29 mouse cellular contexts compared by ENCODE assay signal in the genomic region with DNA sequence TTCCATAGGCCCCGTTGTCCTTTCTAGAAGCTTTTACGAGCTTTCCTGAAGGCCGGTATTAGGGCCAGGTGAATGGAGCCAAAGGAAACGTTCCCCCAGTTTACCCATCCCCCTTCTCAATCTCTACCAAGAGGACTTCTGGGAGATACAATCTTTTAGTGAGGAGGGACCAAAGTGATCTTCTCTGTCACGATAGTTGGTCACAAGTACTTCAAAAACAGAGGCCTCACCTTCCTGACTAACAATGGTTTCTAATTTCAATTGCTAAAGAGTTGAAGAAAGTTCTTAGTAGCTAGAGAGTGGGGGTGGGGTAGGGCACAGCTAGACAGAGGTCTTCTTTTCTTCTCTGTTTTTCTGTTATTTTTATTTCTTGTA. TPM values are rescaled to one million over a fixed set of nuclear protein-coding genes. Genes with fewer than 3 reads are reported as not detected.
A peak's percentile ranks its signal among the peaks of the same experiment; 100 is the strongest.
DNase-seq lines count a peak whose midpoint lies in the region; ATAC-seq and TF ChIP-seq lines count a peak whose summit lies in the region.
"Had no signal": no experiment of that assay in that cellular context is flagged by ENCODE, and none has a peak within 500 bp of the region (broad histone marks: within the 10 kb centered on the region; RNA-seq: fewer than 3 reads in every experiment).

No protein-coding gene starts in this region.

- peaks cover 27% of the 10 kb centered on the region for H3K4me1 ChIP-seq in heart, embryonic 12.5 days (replicated peaks)
- peaks cover 18% of the 10 kb centered on the region for H3K4me1 ChIP-seq in heart, postnatal 0 days (ENCODE audit: control insufficient read depth, insufficient read depth)
- peaks cover 5 to 6% of the 10 kb centered on the region in 2 experiments; a peak in 2 of 4 replicates for H3K4me1 ChIP-seq in ES-E14 (ENCODE audit: control insufficient read depth in 2 of 2, insufficient read depth in 2 of 2, low read length in 2 of 2, poor library complexity in 1 of 2)
- H3K4me1 ChIP-seq in forebrain, embryonic 13.5 days: peaks cover 16% of the 10 kb centered on the region

- H3K27me3 ChIP-seq in heart, embryonic 12.5 days (replicated peaks): no peaks in the 10 kb centered on the region
- H3K27me3 ChIP-seq in heart, postnatal 0 days (ENCODE audit: control insufficient read depth, insufficient read depth, low read length): no peaks in the 10 kb centered on the region
- no peaks in the 10 kb centered on the region for H3K27me3 ChIP-seq in forebrain, embryonic 13.5 days
- H3K27me3 ChIP-seq: limb, embryonic 15.5 days; megakaryocyte, embryonic 14.5 days; midbrain, embryonic 13.5 days; stomach, embryonic 15.5 days had no signal

- peak overlapping the region; percentile 58 for H3K4me2 ChIP-seq in heart, embryonic 12.5 days
- peak overlapping the region; percentile 30 for H3K4me2 ChIP-seq in heart, postnatal 0 days (ENCODE audit: low read depth, low read length)
- H3K4me2 ChIP-seq in forebrain, embryonic 13.5 days: no peak overlapping the region
- H3K4me2 ChIP-seq: hindbrain, embryonic 14.5 days; limb, embryonic 15.5 days; liver, embryonic 13.5 days; midbrain, embryonic 13.5 days; stomach, embryonic 15.5 days had no signal

- no peak for DNase-seq in heart, postnatal 10 days
- no peak for DNase-seq in heart, postnatal 0 days (ENCODE audit: low spot score)
- DNase-seq in heart, adult 18-20 months: no peak
- peak; percentile 82 for DNase-seq in ES-E14 (ENCODE audit: low read depth, low spot score)
- DNase-seq: adrenal gland, adult 2 months; adrenal gland, postnatal 36 days; B cell, adult 2 months; cerebellum, adult 18-20 months; cerebellum, postnatal 14 days; gastrocnemius, postnatal 25 days; kidney, postnatal 14 days; layer of hippocampus, adult 9-11 months; liver, embryonic 13.5 days; lung, adult 18-20 months; lung, postnatal 4 days; retina, postnatal 1 day; right cerebral cortex, postnatal 25 days had no signal

- peaks cover 3% of the 10 kb centered on the region; the same call in 1 of the 2 replicates for H3K9me3 ChIP-seq in heart, embryonic 12.5 days (replicated peaks)
- no peaks in the 10 kb centered on the region for H3K9me3 ChIP-seq in heart, postnatal 0 days (replicated peaks; ENCODE audit: control insufficient read depth, low read length)
- no peaks in the 10 kb centered on the region for H3K9me3 ChIP-seq in ES-E14 (ENCODE audit: control insufficient read depth, insufficient read depth, low read depth, low read length)
- H3K9me3 ChIP-seq in forebrain, embryonic 13.5 days (replicated peaks): no peaks in the 10 kb centered on the region
- H3K9me3 ChIP-seq: limb, embryonic 10.5 days; limb, embryonic 15.5 days; liver, embryonic 13.5 days; midbrain, embryonic 13.5 days; stomach, embryonic 15.5 days had no signal

- no peaks in the 10 kb centered on the region for H3K36me3 ChIP-seq in heart, embryonic 12.5 days
- H3K36me3 ChIP-seq in heart, postnatal 0 days (replicated peaks; ENCODE audit: control insufficient read depth, insufficient read depth, low read length): no peaks in the 10 kb centered on the region
- H3K36me3 ChIP-seq in ES-E14 (ENCODE audit: control insufficient read depth, insufficient read depth, low read length, poor library complexity, severe bottlenecking): no peaks in the 10 kb centered on the region
- no peaks in the 10 kb centered on the region for H3K36me3 ChIP-seq in forebrain, embryonic 13.5 days (ENCODE audit: poor library complexity, severe bottlenecking)
- H3K36me3 ChIP-seq: limb, embryonic 10.5 days; limb, embryonic 15.5 days; liver, embryonic 13.5 days; midbrain, embryonic 13.5 days; stomach, embryonic 15.5 days had no signal

- TF ChIP-seq CTCF in heart, postnatal 0 days (IDR thresholded peaks at IDR 0.05; ENCODE audit: low read depth): no peak

- no peak for TF ChIP-seq EP300 in heart, postnatal 0 days (IDR thresholded peaks at IDR 0.05; ENCODE audit: low read depth)

- peak overlapping the region; percentile 26; the same call in 1 of the 2 replicates for H3K4me3 ChIP-seq in heart, embryonic 12.5 days
- H3K4me3 ChIP-seq in heart, postnatal 0 days (ENCODE audit: low read depth, low read length): no peak overlapping the region
- H3K4me3 ChIP-seq in ES-E14 (ENCODE audit: insufficient read depth in 1 of 2, low read depth in 1 of 2, low read length in 2 of 2, poor library complexity in 1 of 2, severe bottlenecking in 1 of 2): peak overlapping the region; percentile 35 to 73
- no peak overlapping the region for H3K4me3 ChIP-seq in forebrain, embryonic 13.5 days
- H3K4me3 ChIP-seq: limb, embryonic 10.5 days; limb, embryonic 15.5 days; liver, embryonic 13.5 days; megakaryocyte, embryonic 14.5 days; midbrain, embryonic 13.5 days; stomach, embryonic 15.5 days had no signal

- H3K27ac ChIP-seq in heart, embryonic 12.5 days (ENCODE audit: poor library complexity, severe bottlenecking): peak overlapping the region; percentile 94
- H3K27ac ChIP-seq in heart, postnatal 0 days (ENCODE audit: low read depth): peak overlapping the region; percentile 71
- H3K27ac ChIP-seq in ES-E14 (ENCODE audit: insufficient read depth, low read depth, low read length, poor library complexity, severe bottlenecking): peak overlapping the region; percentile 99
- H3K27ac ChIP-seq in forebrain, embryonic 13.5 days: no peak overlapping the region
- H3K27ac ChIP-seq: hindbrain, embryonic 14.5 days; limb, embryonic 10.5 days; limb, embryonic 15.5 days; liver, embryonic 13.5 days; midbrain, embryonic 13.5 days; stomach, embryonic 15.5 days had no signal

- intact Hi-C loops in heart, postnatal 10 days (cut with DNase I): no loop called here

- no peak for ATAC-seq in heart, embryonic 12.5 days (ENCODE audit: insufficient number of reproducible peaks, low FRiP score)
- ATAC-seq in heart, postnatal 0 days (ENCODE audit: insufficient read depth, low read depth): no peak
- no peak for ATAC-seq in forebrain, embryonic 13.5 days
- ATAC-seq: activated CD4-positive, CD25-positive, alpha-beta regulatory T cell, adult 4 months; forebrain, embryonic 14.5 days; intestine, postnatal 0 days; lung, postnatal 0 days; midbrain, embryonic 13.5 days had no signal

- in situ Hi-C loops in ES-E14 (cut with MboI; ENCODE audit: low sequenced_read_pairs in 2 of 2, unreplicated experiment in 2 of 2): no loop called here

- 5% methylated on average over 5 of the region's 5 CpGs for WGBS in heart, embryonic 12.5 days
- WGBS in heart, postnatal 0 days: 5% methylated on average over 5 of the region's 5 CpGs
- 34% methylated on average over 5 of the region's 5 CpGs for WGBS in forebrain, embryonic 13.5 days

- peak overlapping the region; percentile 54 for H3K9ac ChIP-seq in heart, embryonic 12.5 days
- no peak overlapping the region for H3K9ac ChIP-seq in heart, postnatal 0 days (replicated peaks; ENCODE audit: low read depth, low read length)
- peak overlapping the region; percentile 84 for H3K9ac ChIP-seq in ES-E14 (ENCODE audit: insufficient read depth, low read depth, low read length, poor library complexity, severe bottlenecking)
- H3K9ac ChIP-seq in forebrain, embryonic 13.5 days: no peak overlapping the region
- H3K9ac ChIP-seq: hindbrain, embryonic 14.5 days; limb, embryonic 15.5 days; liver, embryonic 13.5 days; midbrain, embryonic 13.5 days; stomach, embryonic 15.5 days had no signal

TF ChIP-seq in ES-E14, 5 proteins besides CTCF, POLR2A, EP300 and RAD21:
- TF ChIP-seq MAFK (IDR thresholded peaks at IDR 0.05; ENCODE audit: insufficient read depth, low read depth, low read length) (no peak), CHD2 (IDR thresholded peaks at IDR 0.05; ENCODE audit: low read depth, low read length) (peak; percentile 73; the same call in 1 of the 2 replicates)

RNA-seq across cellular contexts. Expression of gene Slc25a36, which starts 2.6 kb away (rescaled TPM):
- 91.8 and 98.3 TPM in 2 replicates for polyA plus RNA-seq in heart, embryonic 12.5 days (2016; fragmentation: Nextera tagmentation; extraction: Ambion mirVana)
- 10 to 100 TPM; 38.6 to 42.3 TPM for total RNA-seq in heart, postnatal 10 days (2021)
- 43.5 and 52.9 TPM in 2 replicates for total RNA-seq in heart, postnatal 0 days (2014; rRNA removed; ENCODE audit: low replicate concordance)
- 25.9 and 26.7 TPM in 2 replicates for polyA plus RNA-seq in heart, postnatal 0 days (2015; fragmentation: Nextera tagmentation; extraction: Ambion mirVana)
- 10 to 100 TPM; 38.5 to 38.6 TPM for total RNA-seq in heart, adult 18-20 months (2021)
- 142 and 170 TPM in 2 replicates for total RNA-seq in ES-E14 (2012; rRNA removed)
- 66.0 and 73.3 TPM in 2 replicates for polyA plus RNA-seq in forebrain, embryonic 13.5 days (2015; fragmentation: Nextera tagmentation; extraction: Ambion mirVana)

Comparison
In these comparisons a context has a peak if more than half of its experiments do, and no peak if none do; other contexts are left out.
1. H3K4me3 ChIP-seq: peak in heart, embryonic 12.5 days (single experiment) and ES-E14 (2 of 2); none in heart, postnatal 0 days (single experiment) and forebrain, embryonic 13.5 days (single experiment).
2. H3K9ac ChIP-seq: peak in heart, embryonic 12.5 days (single experiment) and ES-E14 (single experiment); none in heart, postnatal 0 days (single experiment) and forebrain, embryonic 13.5 days (single experiment).